Mouse (Mus musculus) CH12.LX (cell line): Measurements from ENCODE around the gene Cyp2j9.

Source experiments
- CHD2 ChIP-seq: IDR thresholded peaks from 2 replicates; pipeline ENCODE4 v1.6.1; 2011; ENCODE audit warnings: low read length, improper control_type of control experiment
- CTCF ChIP-seq, 2 experiments: IDR thresholded peaks in 1 of 2; conservative IDR thresholded peaks in 1 of 2; 2 replicates each; pipeline ENCODE4 v1.5.1; 2011 to 2012; ENCODE audit warnings: low read depth in 2 of 2, low read length in 2 of 2, improper control_type of control experiment in 1 of 2, inconsistent platforms in 1 of 2, mild to moderate bottlenecking in 1 of 2, moderate library complexity in 1 of 2
- MXI1 ChIP-seq: IDR thresholded peaks from 2 replicates; pipeline ENCODE4 v1.6.1; 2011; ENCODE audit warnings: mild to moderate bottlenecking, low read depth, low read length, improper control_type of control experiment
- POLR2A ChIP-seq: IDR thresholded peaks from 2 replicates; pipeline ENCODE4 v1.6.1; 2011; ENCODE audit warnings: low read depth, mild to moderate bottlenecking, improper control_type of control experiment, low read length
- UBTF ChIP-seq: IDR thresholded peaks from 2 replicates; pipeline ENCODE4 v1.6.1; 2012; ENCODE audit warnings: low read depth, mild to moderate bottlenecking, inconsistent platforms, low read length, improper control_type of control experiment, moderate library complexity

DNA sequence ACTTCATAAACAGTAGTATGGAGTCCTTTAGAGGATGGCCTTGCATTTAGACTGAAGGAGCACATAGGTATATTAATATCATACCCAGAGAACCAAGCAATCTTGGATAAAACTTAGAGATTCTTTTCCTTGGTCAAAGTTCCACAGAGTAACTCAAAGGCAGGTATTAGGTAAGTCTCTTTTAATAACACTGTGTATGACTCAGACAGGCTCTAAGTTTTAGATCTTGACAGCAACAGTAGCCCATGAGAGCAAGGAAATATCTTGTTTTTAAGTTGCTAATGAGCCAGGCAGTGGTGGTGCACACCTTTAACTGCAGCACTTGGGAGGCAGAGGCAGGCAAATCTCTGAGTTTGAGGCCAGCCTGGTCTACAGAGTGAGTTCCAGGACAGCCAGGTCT, 25.6 kb downstream of the Cyp2j9 start:
- TF ChIP-seq CTCF (conservative IDR thresholded peaks at IDR 0.05 in 1 of 2, IDR thresholded peaks at IDR 0.05 in 1 of 2; ENCODE audit: low read depth in 2 of 2, low read length in 2 of 2): no peak
- TF ChIP-seq UBTF: no peak
- TF ChIP-seq MXI1: no peak
- TF ChIP-seq CHD2: no peak
- TF ChIP-seq POLR2A: no peak
